Mouse (Mus musculus) megakaryocyte, embryonic 14.5 days (primary cell): ENCODE measurements around the gene Ppp3ca.

Experiments
- FLI1 ChIP-seq: IDR thresholded peaks from 2 replicates; pipeline ENCODE4 v1.6.1; 2012; ENCODE audit warnings: low read length, inconsistent platforms, mixed read lengths
- GATA1 ChIP-seq: IDR thresholded peaks from 3 replicates; pipeline ENCODE4 v1.6.1; 2012; ENCODE audit warnings: mixed read lengths, low read length, inconsistent platforms, borderline replicate concordance

- no peak for TF ChIP-seq FLI1
- TF ChIP-seq GATA1: no peak
These were observed 183.7 kb downstream of the Ppp3ca start for GRCm38 (mm10) chr3:136853596-136853995.
